Mouse (Mus musculus) layer of hippocampus, adult 2 months (tissue): ENCODE measurements around the gene Gtf3c6. TPM values are rescaled to one million over a fixed set of nuclear protein-coding genes. Genes with fewer than 3 reads are reported as not detected.
A peak's percentile ranks its signal among the peaks of the same experiment; 100 is the strongest.
"Not testable (repeated sequence)": the region's sequence is repeated elsewhere in the genome, so short reads cannot be mapped to it uniquely, and the experiment has no call there.

ENCODE experiments used
- DNase-seq, 2 experiments: peaks; one replicate each; pipeline ENCODE4 v3.0.0; 2022; ENCODE audit warnings: low spot score in 2 of 2
- H3K27ac ChIP-seq: fragments of 200-600 bp; 2 replicates; pipeline ENCODE4 v1.8.1; 2022
- H3K4me3 ChIP-seq: fragments of 200-600 bp; 2 replicates; pipeline ENCODE4 v1.8.1; 2022; ENCODE audit warnings: mild to moderate bottlenecking
- CTCF ChIP-seq: fragments of 200-600 bp; conservative IDR thresholded peaks from 2 replicates; pipeline ENCODE4 v1.8.1; 2022; ENCODE audit warnings: antibody characterized with exemption, mild to moderate bottlenecking, moderate library complexity
- long read RNA-seq, 2 experiments: library from polyadenylated mRNA; stranded (forward); transcript quantifications; one replicate each; pipeline ENCODE4 v2.0.0; 2021; ENCODE audit warnings: borderline mapping rate in 2 of 2
- total RNA-seq, 2 experiments: library from RNA; stranded (reverse); gene quantifications; 2 replicates each; pipeline ENCODE4 v1.2.3; 2021

Gtf3c6 gene
- total RNA-seq, result 10 to 100 TPM; 27.5 to 29.9 TPM
- long read RNA-seq, experiment 1, transcript Gtf3c6-206 (6 exons, 2,526 nt), result major isoform, 15 of 20 reads
- long read RNA-seq, experiment 1, partial matches to known transcripts, result 1 of 20 reads
- long read RNA-seq, experiment 1, other reads (novel, unspliced or antisense), result 1 of 20 reads
- long read RNA-seq, experiment 2, transcript Gtf3c6-201 (6 exons, 887 nt), result minor isoform, 7 of 26 reads
- long read RNA-seq, experiment 2, transcript Gtf3c6-206 (6 exons, 2,526 nt), result major isoform, 16 of 26 reads
- long read RNA-seq, experiment 2, partial matches to known transcripts, result 1 of 26 reads
- long read RNA-seq, experiment 2, other reads (novel, unspliced or antisense), result 1 of 26 reads

GRCm38 (mm10) chr10:40257414-40258255, at the start of gene Gtf3c6:
Gene Gtf3c6 (minus strand): TSS chr10:40258108.
- TF ChIP-seq CTCF, result no peak
- Histone ChIP-seq H3K27ac (peak within 1 kb of the TSS; percentile 93), H3K4me3 (peak within 1 kb of the TSS; percentile 92)
- DNase-seq, result peak; percentile 93 to 95

- TF ChIP-seq CTCF, result peak; percentile 45
- H3K27ac ChIP-seq, result no peak overlapping the region
- H3K4me3 ChIP-seq, result no peak overlapping the region
- DNase-seq, result no peak
These were observed 48.1 kb upstream of the Gtf3c6 start for GRCm38 (mm10) chr10:40305989-40306388.

DNA sequence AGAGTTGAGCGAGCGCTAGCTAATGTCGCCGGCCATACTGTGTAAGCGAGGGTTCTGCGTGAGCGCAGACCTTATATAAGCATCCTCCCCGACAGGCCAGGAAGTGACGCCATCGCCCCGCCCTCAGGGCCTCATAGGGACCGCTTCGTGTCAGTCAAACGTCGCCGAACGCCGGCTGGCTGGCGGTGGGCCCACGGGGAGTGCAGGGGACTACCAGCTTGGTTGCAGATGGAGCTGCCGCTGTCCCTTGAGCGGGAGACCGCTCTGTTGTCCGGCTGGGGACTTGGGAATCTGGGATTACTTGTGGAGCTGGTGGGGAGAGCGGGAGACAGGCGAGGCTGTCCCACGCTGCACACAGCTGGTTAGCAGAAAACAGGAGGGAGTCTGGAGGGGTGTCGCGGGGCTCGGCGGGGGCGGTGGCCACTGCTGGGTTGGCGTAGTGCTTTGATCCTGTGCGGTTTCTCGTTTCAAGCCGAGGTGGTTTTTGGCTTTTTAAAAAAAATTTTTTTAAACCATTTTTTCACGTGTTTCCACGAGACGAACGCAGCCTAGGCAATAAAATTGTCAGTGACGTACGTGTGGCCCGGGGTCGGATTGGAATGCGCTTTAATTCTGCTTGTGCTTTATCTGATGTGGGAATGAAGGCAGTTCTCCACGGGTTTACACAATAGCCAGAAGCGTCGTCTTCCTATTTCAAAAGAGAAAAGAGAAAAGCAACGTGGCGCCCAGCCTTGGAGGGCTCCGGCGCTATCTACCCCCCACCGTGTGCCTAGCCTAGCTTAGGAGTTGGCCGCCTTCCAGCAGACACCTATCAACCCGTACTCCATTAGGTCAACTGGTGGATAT, 44.5 kb upstream of the Gtf3c6 start, which contains the start of gene Amd1:
Gene Amd1 (minus strand): TSS at position 47 of the 846 bp plus-strand sequence.
- no peak for TF ChIP-seq CTCF
- Histone ChIP-seq H3K4me3 (peak within 1 kb of the TSS; percentile 97), H3K27ac (peak within 1 kb of the TSS; percentile 89)
- peak; percentile 99 to 100 for DNase-seq

- not testable (repeated sequence) for DNase-seq
- Histone ChIP-seq H3K4me3 (peak overlapping the region; percentile 97), H3K27ac (peak overlapping the region; percentile 84)
These were observed 43.5 kb upstream of the Gtf3c6 start for GRCm38 (mm10) chr10:40301181-40302075.

GRCm38 (mm10) chr10:40300648-40301171, 42.8 kb upstream of the Gtf3c6 start:
- Histone ChIP-seq H3K27ac (peak overlapping the region; percentile 84), H3K4me3 (peak overlapping the region; percentile 97)
- DNase-seq, result peak; percentile 81 to 86
- no peak for TF ChIP-seq CTCF

GRCm38 (mm10) chr10:40292640-40293039, 34.7 kb upstream of the Gtf3c6 start:
- TF ChIP-seq CTCF, result no peak
- no peak overlapping the region for H3K4me3 ChIP-seq
- no peak for DNase-seq
- no peak overlapping the region for H3K27ac ChIP-seq

GRCm38 (mm10) chr10:40286767-40287166, 28.9 kb upstream of the Gtf3c6 start:
- Histone ChIP-seq H3K4me3 (no peak overlapping the region), H3K27ac (no peak overlapping the region)
- no peak for DNase-seq
- TF ChIP-seq CTCF, result no peak

- TF ChIP-seq CTCF, result no peak
- Histone ChIP-seq H3K27ac (no peak overlapping the region), H3K4me3 (no peak overlapping the region)
- no peak for DNase-seq
These were observed 27.7 kb upstream of the Gtf3c6 start for GRCm38 (mm10) chr10:40285571-40285970.

DNA sequence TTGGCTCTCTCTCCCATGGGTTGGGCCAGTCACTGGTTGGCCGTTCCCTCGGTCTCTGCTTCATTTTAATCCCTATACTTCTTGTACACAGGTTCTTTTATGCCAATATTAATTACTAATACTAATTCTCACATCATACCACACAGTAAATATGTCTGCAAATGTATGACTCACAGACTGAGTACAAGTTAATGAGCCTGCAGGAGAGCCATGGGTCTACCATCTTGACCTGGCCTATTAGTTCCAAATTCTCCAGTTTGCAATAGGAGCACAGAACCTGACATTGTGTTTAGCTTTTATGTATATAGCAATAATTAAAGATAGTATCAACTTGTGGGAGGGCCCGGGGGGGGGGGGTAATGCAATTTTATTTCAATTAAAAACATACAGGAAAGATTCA, 27.1 kb upstream of the Gtf3c6 start:
- DNase-seq, result no peak
- H3K4me3 ChIP-seq, result no peak overlapping the region
- peak overlapping the region; percentile 74; the same call in 1 of the 2 replicates for H3K27ac ChIP-seq
- TF ChIP-seq CTCF, result no peak

DNA sequence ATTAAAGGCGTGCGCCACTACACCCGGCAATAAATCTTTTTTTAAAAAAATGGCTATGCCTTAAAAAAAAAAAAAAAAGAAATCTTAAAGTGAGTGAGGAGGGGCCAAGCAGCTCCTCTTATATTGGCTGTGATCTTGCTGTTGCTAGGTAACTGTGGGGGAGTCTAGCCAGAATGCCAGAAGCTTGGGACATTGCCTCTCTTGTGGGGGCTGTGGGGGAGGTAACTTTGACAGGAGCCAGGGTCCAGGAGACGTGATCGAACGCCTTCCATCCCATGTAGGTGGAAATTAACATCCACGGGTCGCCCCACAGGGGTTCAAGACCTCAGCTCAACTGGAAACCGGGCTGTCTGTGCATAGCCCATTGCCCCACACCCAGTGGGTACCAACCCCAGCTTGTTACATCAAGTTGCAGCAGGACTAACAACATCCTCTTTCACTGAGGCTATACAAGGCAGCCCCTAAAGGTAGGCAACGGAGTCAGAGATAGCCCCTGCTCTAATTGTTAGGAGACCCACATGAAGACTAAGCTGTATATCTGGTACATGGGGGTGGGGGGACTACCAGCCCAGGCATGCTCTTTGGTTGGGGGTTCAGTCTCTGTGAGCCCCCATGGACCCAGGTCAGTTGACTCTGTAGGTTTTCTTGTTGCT, 26.4 kb upstream of the Gtf3c6 start:
- peak; percentile 20 to 60 for DNase-seq
- peak overlapping the region; percentile 74 for H3K27ac ChIP-seq
- no peak overlapping the region for H3K4me3 ChIP-seq
- no peak for TF ChIP-seq CTCF

- no peak overlapping the region for H3K4me3 ChIP-seq
- no peak for TF ChIP-seq CTCF
- DNase-seq, result no peak
- H3K27ac ChIP-seq, result no peak overlapping the region
These were observed 25.7 kb upstream of the Gtf3c6 start for GRCm38 (mm10) chr10:40283636-40284035.
